Mouse (Mus musculus) bone marrow macrophage, adult 2 months (primary cell): Measurements from ENCODE around the gene Rrp36. TPM values are rescaled to one million over a fixed set of nuclear protein-coding genes. Genes with fewer than 3 reads are reported as not detected.

Experiments
- H3K27ac ChIP-seq: 2 replicates; pipeline ENCODE4 v1.5.1; 2012; ENCODE audit warnings: low read depth, low read length; ENCODE audit not compliant: insufficient read depth
- H3K4me1 ChIP-seq: 2 replicates; pipeline ENCODE4 v1.6.1; 2012; ENCODE audit warnings: low read length; ENCODE audit not compliant: control insufficient read depth, insufficient read depth
- H3K4me3 ChIP-seq: 2 replicates; pipeline ENCODE4 v1.5.1; 2012; ENCODE audit warnings: mild to moderate bottlenecking, low read length, moderate library complexity; ENCODE audit not compliant: insufficient read depth
- CTCF ChIP-seq: IDR thresholded peaks from 2 replicates; pipeline ENCODE4 v1.5.1; 2012; ENCODE audit warnings: low read depth, mild to moderate bottlenecking, low read length, moderate library complexity
- POLR2A ChIP-seq: IDR thresholded peaks from 2 replicates; pipeline ENCODE4 v1.6.1; 2012; ENCODE audit warnings: mild to moderate bottlenecking, low read depth, low read length, borderline replicate concordance
- polyA plus RNA-seq: library from polyadenylated mRNA; stranded (reverse); fragments of >200 nt; gene quantifications from 2 replicates; pipeline ENCODE4 v1.2.4, GENCODE M21; 2012; ENCODE audit not compliant: missing spikeins, insufficient read depth, insufficient read length

Rrp36 gene
- polyA plus RNA-seq = 25.8 and 27.7 TPM in 2 replicates

DNA sequence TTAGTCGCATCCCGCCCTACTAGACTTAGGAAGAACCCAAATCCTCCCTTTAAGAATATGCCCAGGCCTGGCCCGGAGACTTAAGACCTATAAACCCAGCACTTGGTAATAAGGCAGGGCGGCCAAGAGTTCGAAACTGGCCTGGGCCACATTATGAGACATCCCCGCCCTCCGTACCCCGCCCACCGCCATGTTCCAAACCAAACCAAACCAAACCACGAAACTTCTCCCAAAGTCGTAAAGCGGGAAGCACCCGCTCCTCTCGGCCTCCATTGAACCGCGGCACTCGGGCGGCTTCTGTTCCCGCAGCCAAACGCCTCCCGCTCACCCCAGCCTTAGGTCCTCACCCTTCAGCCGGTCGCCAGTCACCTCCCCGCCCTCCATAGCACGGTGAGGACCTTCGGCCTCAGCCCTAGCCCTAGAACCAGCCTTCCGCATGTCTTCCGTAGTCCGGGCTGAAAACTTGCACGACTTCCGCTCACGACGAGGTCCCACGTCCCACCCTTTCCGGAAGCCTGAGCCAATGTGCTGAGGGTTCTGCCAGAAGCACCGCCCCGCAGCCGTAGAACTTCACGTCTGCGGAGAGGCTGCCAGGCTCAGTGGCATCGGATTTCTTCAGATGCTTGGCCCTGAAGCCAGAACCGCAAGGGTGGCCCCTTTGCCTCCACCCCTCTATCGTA, at the start of gene Rrp36:
Rrp36 (minus strand) TSS at position 503 of the 680 bp plus-strand sequence.
- no peak for TF ChIP-seq POLR2A
- no peak for TF ChIP-seq CTCF
- peak within 1 kb of the TSS; percentile 68 for H3K27ac ChIP-seq
- peak within 1 kb of the TSS; percentile 72 for H3K4me3 ChIP-seq
- peaks cover 5% of the 10 kb centered on the region for H3K4me1 ChIP-seq

GRCm38 (mm10) chr17:46721077-46721476, 46.9 kb upstream of the Rrp36 start:
- Histone ChIP-seq H3K27ac (no peak overlapping the region), H3K4me3 (no peak overlapping the region), H3K4me1 (no peaks in the 10 kb centered on the region)
- TF ChIP-seq POLR2A (no peak), CTCF (no peak)

DNA sequence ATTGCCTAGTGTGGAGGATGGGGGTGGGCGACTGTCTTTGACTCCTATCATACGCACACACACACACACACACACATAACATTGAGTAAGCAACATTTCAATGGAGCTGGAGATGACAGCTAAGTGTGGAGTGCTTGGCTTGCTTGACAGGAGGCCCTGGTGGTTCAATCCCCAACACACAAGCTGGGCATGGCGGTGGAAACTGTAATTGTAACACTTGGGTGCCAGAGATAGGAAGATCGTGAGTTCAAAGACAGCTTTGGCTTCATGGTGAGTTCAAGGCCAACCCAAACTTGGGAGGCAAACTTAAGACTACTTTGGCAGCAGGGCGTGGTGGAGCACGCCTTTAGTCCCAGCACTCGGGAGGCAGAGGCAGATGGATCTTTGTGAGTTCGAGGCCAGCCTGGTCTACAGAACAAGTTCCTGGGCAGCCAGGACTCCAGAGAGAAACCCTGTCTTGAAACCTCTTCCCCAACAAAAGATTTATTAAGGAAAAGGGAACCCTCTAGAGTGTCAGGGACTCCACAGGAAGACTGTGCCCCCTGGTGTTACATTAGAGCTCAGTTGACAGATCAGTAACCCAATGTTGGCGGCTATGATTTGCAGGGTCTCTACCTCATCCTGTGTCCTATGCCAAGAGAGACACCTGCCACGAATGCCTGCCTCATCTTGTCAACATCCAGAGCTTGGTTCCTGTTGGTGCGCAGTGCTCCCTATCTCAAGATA, 40.8 kb upstream of the Rrp36 start:
- Histone ChIP-seq H3K4me1 (peaks cover 8% of the 10 kb centered on the region; the same call in 1 of the 2 replicates), H3K27ac (no peak overlapping the region), H3K4me3 (no peak overlapping the region)
- TF ChIP-seq POLR2A (no peak), CTCF (no peak)

GRCm38 (mm10) chr17:46713849-46714248, 39.7 kb upstream of the Rrp36 start:
- Histone ChIP-seq H3K27ac (no peak overlapping the region), H3K4me3 (no peak overlapping the region), H3K4me1 (peaks cover 8% of the 10 kb centered on the region; the same call in 1 of the 2 replicates)
- TF ChIP-seq CTCF (no peak), POLR2A (no peak)

- TF ChIP-seq CTCF (no peak), POLR2A (no peak)
- Histone ChIP-seq H3K27ac (no peak overlapping the region), H3K4me3 (peak overlapping the region; percentile 95), H3K4me1 (peaks cover 8% of the 10 kb centered on the region; the same call in 1 of the 2 replicates)
These were observed 38.3 kb upstream of the Rrp36 start for GRCm38 (mm10) chr17:46712442-46712841.

DNA sequence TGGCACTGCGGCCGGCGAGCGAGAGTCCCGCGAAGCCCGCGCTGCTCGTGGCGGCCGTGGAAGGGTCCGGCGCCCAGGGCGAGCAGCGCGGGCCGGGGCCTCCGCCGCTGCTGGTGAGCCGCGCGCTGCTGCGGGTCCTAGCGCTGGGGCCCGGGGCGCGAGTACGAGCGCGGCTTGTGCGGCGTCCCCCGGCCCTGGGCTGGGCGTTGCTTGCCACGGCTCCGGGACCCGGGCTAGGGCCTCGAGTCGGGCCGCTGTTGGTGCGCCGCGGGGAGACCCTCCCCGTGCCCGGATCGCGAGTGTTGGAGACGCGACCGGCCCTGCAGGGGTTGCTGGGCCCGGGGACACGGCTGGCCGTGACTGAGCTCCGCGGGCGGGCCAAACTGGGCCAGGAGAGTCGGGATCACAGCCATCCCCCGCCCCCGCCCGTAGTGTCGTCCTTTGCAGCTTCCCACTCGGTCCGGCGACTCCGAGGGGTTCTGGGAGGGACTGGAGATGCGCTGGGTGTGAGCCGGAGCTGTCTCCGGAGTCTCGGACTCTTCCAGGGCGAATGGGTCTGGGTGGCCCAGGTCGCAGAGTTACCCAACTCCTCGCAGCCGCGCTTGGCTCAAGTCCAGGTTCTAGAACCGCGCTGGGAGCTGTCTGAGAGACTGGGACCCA, 37.6 kb upstream of the Rrp36 start:
- TF ChIP-seq CTCF (no peak), POLR2A (no peak)
- Histone ChIP-seq H3K4me3 (peak overlapping the region; percentile 95), H3K4me1 (peaks cover 8% of the 10 kb centered on the region; the same call in 1 of the 2 replicates), H3K27ac (peak overlapping the region; percentile 39)

- H3K4me1 ChIP-seq = peaks cover 8% of the 10 kb centered on the region; the same call in 1 of the 2 replicates
- no peak for TF ChIP-seq POLR2A
- TF ChIP-seq CTCF = 0 out of 2 replicates have a peak, but pooled peaks have one; percentile 13
- peak within 1 kb of the TSS; percentile 95 for H3K4me3 ChIP-seq
- H3K27ac ChIP-seq = peak within 1 kb of the TSS; percentile 39
These were observed 36.9 kb upstream of the Rrp36 start, which contains the start of gene Pex6 for GRCm38 (mm10) chr17:46710959-46711597. Gene Pex6 (plus strand): TSS chr17:46711463.

- H3K4me3 ChIP-seq = no peak overlapping the region
- peaks cover 13% of the 10 kb centered on the region for H3K4me1 ChIP-seq
- TF ChIP-seq POLR2A (no peak), CTCF (no peak)
- H3K27ac ChIP-seq = no peak overlapping the region
These were observed 32.4 kb upstream of the Rrp36 start for GRCm38 (mm10) chr17:46706375-46707089.
